6 mouse cellular contexts compared by ENCODE assay signal in the genomic region with DNA sequence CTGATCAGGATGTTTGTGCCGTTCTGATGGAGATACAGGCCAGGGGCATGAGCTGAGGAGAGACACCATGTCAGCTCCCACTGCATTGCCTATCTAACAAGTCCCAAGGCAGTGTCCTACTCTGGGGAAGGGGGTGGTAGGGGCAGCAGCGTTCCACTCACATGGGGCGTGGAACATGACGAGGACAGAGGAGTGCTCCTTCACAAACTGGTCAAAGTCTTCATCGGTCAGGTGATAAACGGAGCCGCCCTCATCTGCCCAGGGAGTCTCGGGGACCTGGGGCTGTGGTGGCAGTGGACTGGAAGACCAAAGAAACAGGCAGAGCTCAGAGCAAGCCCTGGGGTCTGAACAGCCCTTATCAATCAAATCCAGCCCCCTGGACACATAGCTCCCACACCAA.
"Had no signal": no experiment of that assay in that cellular context is flagged by ENCODE, and none has a peak within 500 bp of the region (broad histone marks: within the 10 kb centered on the region; RNA-seq: fewer than 3 reads in every experiment).

No protein-coding gene starts in this region.

- DNase-seq: layer of hippocampus, adult 9-11 months had no signal

- H3K4me2 ChIP-seq: hindbrain, embryonic 15.5 days; limb, embryonic 13.5 days; midbrain, embryonic 12.5 days had no signal

- H3K4me1 ChIP-seq: limb, embryonic 13.5 days had no signal

- ATAC-seq: inflammation-experienced regulatory T-cells, adult 6 months had no signal

- H3K27ac ChIP-seq: limb, embryonic 13.5 days; liver, embryonic 14.5 days; midbrain, embryonic 12.5 days had no signal

- H3K4me3 ChIP-seq: hindbrain, embryonic 15.5 days; limb, embryonic 13.5 days; midbrain, embryonic 12.5 days had no signal

- H3K9ac ChIP-seq: hindbrain, embryonic 15.5 days; limb, embryonic 13.5 days; liver, embryonic 14.5 days; midbrain, embryonic 12.5 days had no signal

- H3K36me3 ChIP-seq: hindbrain, embryonic 15.5 days; midbrain, embryonic 12.5 days had no signal

- H3K27me3 ChIP-seq: hindbrain, embryonic 15.5 days; limb, embryonic 13.5 days had no signal

- H3K9me3 ChIP-seq: hindbrain, embryonic 15.5 days; limb, embryonic 13.5 days; midbrain, embryonic 12.5 days had no signal
